Mouse (Mus musculus): ENCODE measurements around the gene Tenm4. TPM values are rescaled to one million over a fixed set of nuclear protein-coding genes. Genes with fewer than 3 reads are reported as not detected.

Tenm4 gene
- polyA plus RNA-seq, 1 experiment from 2014 or later: 14.3 TPM

DNA sequence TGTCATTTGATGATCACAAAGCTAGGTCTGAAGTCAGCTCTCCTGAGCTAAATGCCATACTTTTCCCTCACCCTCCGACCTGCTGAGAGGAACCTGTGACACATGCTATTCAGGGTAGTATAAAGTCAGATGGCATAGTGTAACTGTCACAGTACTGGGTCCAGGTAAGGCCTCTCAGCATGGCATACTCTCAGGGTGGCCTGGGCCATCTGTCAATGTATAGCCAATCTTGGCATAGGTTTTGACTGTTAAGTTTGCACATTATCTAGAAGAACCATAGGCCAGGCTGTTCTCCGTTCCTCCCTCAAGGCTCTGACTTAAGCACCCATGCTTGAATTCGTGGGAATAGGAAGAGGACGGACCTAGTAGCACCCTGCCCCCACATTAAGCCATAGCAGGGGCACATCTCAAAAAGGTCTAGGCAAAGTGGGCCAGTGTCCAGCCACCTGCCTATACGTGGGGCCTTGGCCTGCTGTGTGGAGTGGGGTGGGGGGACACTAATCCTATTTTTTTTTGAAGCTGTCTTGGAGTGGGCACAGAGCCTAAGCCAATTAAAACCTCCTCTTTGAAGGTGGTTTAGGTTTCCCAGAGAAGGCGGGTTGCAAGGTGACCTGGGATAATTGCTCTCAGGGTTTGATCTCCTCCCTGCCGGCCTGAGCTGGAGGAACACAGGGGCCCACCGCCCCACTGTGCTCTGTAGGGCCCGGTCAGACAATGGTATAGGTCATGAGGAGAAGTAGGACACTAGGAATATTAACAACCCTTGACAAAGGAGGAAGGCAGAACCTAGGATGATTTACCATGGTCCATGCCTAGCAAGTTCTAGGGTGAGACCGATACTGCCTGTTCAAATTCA lies 359.8 kb downstream of the Tenm4 start:
- Histone ChIP-seq H3K36me3 (ENCODE audit: control insufficient read depth, insufficient read depth, low read length) (no peaks in the 10 kb centered on the region), H3K27ac (ENCODE audit: low read length) (no peak overlapping the region), H3K9me3 (ENCODE audit: control insufficient read depth, low read length) (no peaks in the 10 kb centered on the region), H3K4me3 (ENCODE audit: low read length) (no peak overlapping the region), H3K9ac (ENCODE audit: low read depth, low read length) (no peak overlapping the region), H3K4me1 (ENCODE audit: control insufficient read depth, insufficient read depth, low read length) (peaks cover 2% of the 10 kb centered on the region; the same call in 1 of the 2 replicates), H3K4me2 (ENCODE audit: low read depth, low read length) (no peak overlapping the region), H3K27me3 (replicated peaks; ENCODE audit: control insufficient read depth, insufficient read depth, low read length) (no peaks in the 10 kb centered on the region)
- WGBS: 78% methylated on average over 10 of the region's 10 CpGs
- ATAC-seq: no peak

DNA sequence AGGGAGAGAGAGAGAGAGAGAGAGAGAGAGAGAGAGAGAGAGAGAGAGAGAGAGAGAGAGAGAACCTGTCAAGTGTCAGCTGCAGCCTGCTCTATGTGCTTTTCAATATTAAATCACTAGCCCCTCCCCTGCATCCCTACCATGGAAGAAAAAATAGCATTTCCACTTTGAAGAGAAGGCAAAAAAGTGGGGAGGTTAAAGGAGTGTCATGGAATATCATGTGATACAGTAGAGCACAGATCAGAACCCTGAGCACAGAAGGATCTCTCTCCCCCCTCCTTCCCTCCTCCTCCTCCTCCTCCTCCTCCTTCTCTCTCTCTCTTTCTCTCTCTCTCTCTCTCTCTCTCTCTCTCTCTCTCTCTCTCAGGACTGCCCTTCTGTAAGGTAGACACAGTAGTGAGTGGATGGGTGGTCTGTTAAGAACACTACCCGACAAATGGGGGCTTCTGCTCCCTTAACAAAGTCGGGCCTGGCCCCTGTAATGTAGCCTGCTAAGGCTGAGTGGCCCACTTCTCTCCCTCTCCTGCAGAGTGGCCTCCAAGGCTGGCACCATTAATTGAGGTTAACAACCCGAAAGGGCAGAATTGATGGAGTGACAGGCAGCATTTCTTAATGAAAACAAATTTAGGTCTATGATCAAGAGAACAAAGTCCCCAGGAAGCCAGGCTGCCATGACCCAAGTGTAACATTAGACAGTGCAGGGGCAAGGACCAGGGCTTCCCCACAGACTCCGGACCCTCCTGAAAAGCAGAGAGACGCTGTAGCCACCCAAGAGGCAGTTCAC lies 361.1 kb downstream of the Tenm4 start:
- no peak overlapping the region for H3K4me2 ChIP-seq (ENCODE audit: low read depth, low read length)
- H3K9ac ChIP-seq (ENCODE audit: low read depth, low read length): no peak overlapping the region
- H3K9me3 ChIP-seq (ENCODE audit: control insufficient read depth, low read length): no peaks in the 10 kb centered on the region
- no peak overlapping the region for H3K4me3 ChIP-seq (ENCODE audit: low read length)
- no peak overlapping the region for H3K27ac ChIP-seq (ENCODE audit: low read length)
- no peaks in the 10 kb centered on the region for H3K27me3 ChIP-seq (replicated peaks; ENCODE audit: control insufficient read depth, insufficient read depth, low read length)
- WGBS: 49% methylated on average over 5 of the region's 5 CpGs
- ATAC-seq: no peak
- H3K4me1 ChIP-seq (ENCODE audit: control insufficient read depth, insufficient read depth, low read length): peaks cover 2% of the 10 kb centered on the region; the same call in 1 of the 2 replicates
- no peaks in the 10 kb centered on the region for H3K36me3 ChIP-seq (ENCODE audit: control insufficient read depth, insufficient read depth, low read length)

DNA sequence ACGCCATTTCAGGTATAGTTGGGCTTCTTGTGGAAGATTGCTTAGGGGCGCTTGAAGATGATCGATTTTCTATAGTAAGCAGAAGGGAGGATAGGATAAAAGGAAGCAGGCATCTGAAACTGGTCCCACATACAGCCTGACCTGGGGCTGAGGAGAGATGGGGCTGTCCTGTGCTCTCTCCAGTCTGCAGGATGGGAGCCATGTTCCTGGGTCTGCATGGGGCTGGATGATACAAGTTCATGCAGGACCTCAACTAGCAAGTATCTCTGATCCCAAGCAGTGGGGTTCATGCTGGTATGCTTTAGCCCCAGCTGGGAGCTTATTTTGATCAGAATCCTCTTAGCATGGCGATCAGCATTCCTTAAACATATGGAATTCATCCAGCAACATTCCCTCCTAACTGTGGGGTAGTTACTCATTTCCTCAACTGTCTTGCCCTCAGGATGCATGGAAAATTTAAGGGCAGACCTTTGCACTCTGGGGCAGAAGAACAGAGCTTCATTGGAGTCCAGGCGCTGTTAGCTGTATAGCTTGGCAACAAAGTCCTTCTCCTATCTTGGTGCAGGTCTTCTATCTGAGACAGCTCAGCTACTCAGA lies 361.9 kb downstream of the Tenm4 start:
- 77% methylated on average over 5 of the region's 5 CpGs for WGBS

DNA sequence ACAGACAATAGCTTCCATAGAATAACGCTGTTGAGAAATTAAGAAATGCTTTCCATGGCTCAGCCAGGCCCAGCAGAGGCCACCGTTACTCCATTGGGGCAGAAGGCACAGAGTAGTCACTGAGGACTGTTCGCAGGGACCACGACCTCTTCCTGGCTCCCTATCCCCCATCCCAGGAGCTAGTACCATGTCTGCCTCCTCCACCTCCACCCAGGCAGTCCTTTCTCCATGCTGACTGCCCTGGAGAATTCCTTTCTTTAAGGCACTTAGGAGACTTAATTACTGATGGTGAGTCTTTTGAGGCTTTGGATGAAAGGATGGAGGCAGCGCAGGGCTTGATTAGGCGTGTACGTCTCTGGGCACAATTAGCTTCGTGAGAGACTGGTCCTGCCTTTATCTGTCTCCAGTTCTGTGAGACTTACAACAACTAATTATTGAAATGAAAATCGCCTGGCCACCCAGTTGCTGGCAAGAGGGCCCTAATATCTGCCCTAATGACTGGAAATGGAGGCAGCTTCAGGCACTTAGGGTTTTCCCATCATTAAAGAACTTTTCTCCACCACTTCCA lies 365.4 kb downstream of the Tenm4 start:
- Histone ChIP-seq H3K4me3 (ENCODE audit: low read length) (no peak overlapping the region), H3K4me1 (ENCODE audit: control insufficient read depth, insufficient read depth, low read length) (peaks cover 13% of the 10 kb centered on the region; the same call in 1 of the 2 replicates), H3K9ac (ENCODE audit: low read depth, low read length) (no peak overlapping the region), H3K27me3 (replicated peaks; ENCODE audit: control insufficient read depth, insufficient read depth, low read length) (no peaks in the 10 kb centered on the region), H3K9me3 (ENCODE audit: control insufficient read depth, low read length) (no peaks in the 10 kb centered on the region), H3K4me2 (ENCODE audit: low read depth, low read length) (no peak overlapping the region), H3K36me3 (ENCODE audit: control insufficient read depth, insufficient read depth, low read length) (no peaks in the 10 kb centered on the region), H3K27ac (ENCODE audit: low read length) (0 out of 2 replicates have a peak overlapping the region, but pooled peaks have one; percentile 31)
- ATAC-seq: no peak
- WGBS: 77% methylated on average over 9 of the region's 9 CpGs

More for the DNA sequence above, 361.9 kb downstream of the Tenm4 start:
- ATAC-seq: no peak
- no peak overlapping the region for H3K27ac ChIP-seq (ENCODE audit: low read length)
- no peak overlapping the region for H3K4me3 ChIP-seq (ENCODE audit: low read length)
- H3K9ac ChIP-seq (ENCODE audit: low read depth, low read length): no peak overlapping the region
- no peak overlapping the region for H3K4me2 ChIP-seq (ENCODE audit: low read depth, low read length)
- peaks cover 2% of the 10 kb centered on the region; the same call in 1 of the 2 replicates for H3K4me1 ChIP-seq (ENCODE audit: control insufficient read depth, insufficient read depth, low read length)
- no peaks in the 10 kb centered on the region for H3K36me3 ChIP-seq (ENCODE audit: control insufficient read depth, insufficient read depth, low read length)
- no peaks in the 10 kb centered on the region for H3K27me3 ChIP-seq (replicated peaks; ENCODE audit: control insufficient read depth, insufficient read depth, low read length)
- H3K9me3 ChIP-seq (ENCODE audit: control insufficient read depth, low read length): no peaks in the 10 kb centered on the region

DNA sequence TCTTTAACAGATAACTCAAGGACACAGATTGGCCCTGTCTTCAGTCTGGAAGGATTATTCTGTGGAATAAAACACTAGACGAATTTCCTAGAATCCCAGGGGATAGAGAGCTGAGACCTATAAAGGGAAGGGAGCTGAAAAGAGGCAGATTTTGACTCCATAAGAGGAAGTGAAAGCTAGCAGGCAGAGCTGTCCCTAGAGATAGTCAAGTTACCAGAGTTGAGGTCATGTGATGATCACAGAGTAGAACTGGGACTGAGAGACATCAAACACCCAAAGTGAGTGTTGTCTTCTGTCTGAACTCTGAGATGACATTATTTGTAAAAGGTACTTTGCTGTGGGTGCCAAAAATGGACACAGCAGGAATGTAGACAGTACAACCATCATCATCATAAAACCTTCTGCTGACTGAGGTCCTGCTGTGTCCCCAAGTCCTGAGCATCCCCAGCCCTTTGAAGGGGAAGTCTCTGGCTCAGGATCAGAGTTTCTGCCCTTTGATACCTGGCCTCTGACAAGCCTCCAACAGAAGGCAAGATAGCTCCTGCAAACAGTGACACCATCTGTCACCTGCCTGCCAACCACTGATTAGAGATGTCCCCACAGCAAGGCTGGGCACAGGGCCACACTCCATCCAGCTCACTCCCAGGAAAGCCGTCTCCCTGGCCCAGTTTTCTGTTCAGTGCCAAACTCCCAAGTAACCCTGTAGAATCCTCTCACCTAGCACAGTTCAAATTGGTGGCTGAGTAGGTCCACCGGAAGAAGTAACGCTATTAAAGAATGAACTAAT lies 368.4 kb downstream of the Tenm4 start:
- Histone ChIP-seq H3K36me3 (ENCODE audit: control insufficient read depth, insufficient read depth, low read length) (no peaks in the 10 kb centered on the region), H3K9me3 (ENCODE audit: control insufficient read depth, low read length) (no peaks in the 10 kb centered on the region), H3K4me1 (ENCODE audit: control insufficient read depth, insufficient read depth, low read length) (peaks cover 13% of the 10 kb centered on the region; the same call in 1 of the 2 replicates), H3K9ac (ENCODE audit: low read depth, low read length) (no peak overlapping the region), H3K4me2 (ENCODE audit: low read depth, low read length) (no peak overlapping the region), H3K4me3 (ENCODE audit: low read length) (no peak overlapping the region), H3K27ac (ENCODE audit: low read length) (no peak overlapping the region), H3K27me3 (replicated peaks; ENCODE audit: control insufficient read depth, insufficient read depth, low read length) (no peaks in the 10 kb centered on the region)
- WGBS: 77% methylated on average over 4 of the region's 4 CpGs
- no peak for ATAC-seq

DNA sequence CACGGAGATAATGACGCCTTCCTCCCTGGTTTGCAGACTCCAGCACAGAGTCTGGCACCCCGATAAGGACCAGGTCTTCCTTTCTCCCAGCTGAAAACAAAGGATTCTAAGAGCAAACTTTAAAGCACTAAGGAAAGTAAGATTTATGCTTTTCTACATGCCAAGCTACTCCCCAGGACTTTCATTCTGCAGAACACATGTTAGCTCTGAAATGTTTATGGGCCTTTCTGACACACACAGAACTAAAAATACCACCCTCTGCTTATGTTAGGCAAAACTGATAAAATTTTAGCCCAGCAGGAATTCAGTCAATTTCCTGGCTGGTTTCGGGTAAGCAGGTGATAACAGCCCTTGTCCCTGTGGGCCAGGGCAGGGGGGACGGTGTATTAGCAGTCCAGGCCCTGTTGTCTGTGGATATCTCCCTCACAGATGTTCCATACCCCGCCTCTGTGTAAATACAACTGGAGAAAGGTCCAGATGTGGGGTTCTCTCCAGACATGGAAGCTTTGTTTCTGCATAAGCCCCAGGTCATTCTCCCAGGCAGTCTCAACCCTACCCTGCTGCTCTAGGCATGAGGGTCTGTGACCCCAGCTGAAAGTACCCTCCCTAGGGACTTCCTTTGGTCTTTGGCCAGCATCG lies 369.5 kb downstream of the Tenm4 start:
- Histone ChIP-seq H3K4me2 (ENCODE audit: low read depth, low read length) (no peak overlapping the region), H3K9ac (ENCODE audit: low read depth, low read length) (no peak overlapping the region), H3K36me3 (ENCODE audit: control insufficient read depth, insufficient read depth, low read length) (no peaks in the 10 kb centered on the region), H3K27ac (ENCODE audit: low read length) (peak overlapping the region; percentile 33; the same call in 1 of the 2 replicates), H3K4me3 (ENCODE audit: low read length) (no peak overlapping the region), H3K4me1 (ENCODE audit: control insufficient read depth, insufficient read depth, low read length) (peaks cover 12% of the 10 kb centered on the region; the same call in 1 of the 2 replicates), H3K9me3 (ENCODE audit: control insufficient read depth, low read length) (no peaks in the 10 kb centered on the region), H3K27me3 (replicated peaks; ENCODE audit: control insufficient read depth, insufficient read depth, low read length) (no peaks in the 10 kb centered on the region)
- WGBS: 42% methylated on average over 7 of the region's 7 CpGs
- no peak for ATAC-seq

DNA sequence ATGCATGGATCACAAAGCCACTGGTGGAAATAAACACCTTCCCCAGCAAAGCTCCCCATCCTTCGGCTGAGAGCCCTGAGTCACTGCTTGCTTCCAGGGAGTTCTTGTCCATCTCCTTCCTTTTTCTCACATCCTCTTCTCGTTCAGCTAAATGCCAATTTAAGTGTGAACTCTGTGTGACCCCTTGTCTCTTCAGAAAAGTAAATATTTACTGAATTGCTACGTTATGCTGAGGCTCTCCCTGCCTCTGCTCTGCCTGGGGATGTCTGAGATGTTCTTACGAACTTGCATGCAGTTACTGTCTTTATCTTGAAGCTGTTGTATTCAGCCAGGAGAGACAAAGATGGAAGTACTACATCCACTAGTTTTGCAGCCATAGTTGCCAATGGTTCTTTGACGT lies 374.9 kb downstream of the Tenm4 start:
- Histone ChIP-seq H3K27me3 (replicated peaks; ENCODE audit: control insufficient read depth, insufficient read depth, low read length) (no peaks in the 10 kb centered on the region), H3K9me3 (ENCODE audit: control insufficient read depth, low read length) (no peaks in the 10 kb centered on the region), H3K9ac (ENCODE audit: low read depth, low read length) (no peak overlapping the region), H3K36me3 (ENCODE audit: control insufficient read depth, insufficient read depth, low read length) (no peaks in the 10 kb centered on the region), H3K4me3 (ENCODE audit: low read length) (no peak overlapping the region), H3K4me2 (ENCODE audit: low read depth, low read length) (no peak overlapping the region), H3K4me1 (ENCODE audit: control insufficient read depth, insufficient read depth, low read length) (peaks cover 4% of the 10 kb centered on the region; the same call in 1 of the 2 replicates), H3K27ac (ENCODE audit: low read length) (no peak overlapping the region)
- peak; percentile 71 for ATAC-seq
- 16% methylated on average over 5 of the region's 5 CpGs for WGBS

DNA sequence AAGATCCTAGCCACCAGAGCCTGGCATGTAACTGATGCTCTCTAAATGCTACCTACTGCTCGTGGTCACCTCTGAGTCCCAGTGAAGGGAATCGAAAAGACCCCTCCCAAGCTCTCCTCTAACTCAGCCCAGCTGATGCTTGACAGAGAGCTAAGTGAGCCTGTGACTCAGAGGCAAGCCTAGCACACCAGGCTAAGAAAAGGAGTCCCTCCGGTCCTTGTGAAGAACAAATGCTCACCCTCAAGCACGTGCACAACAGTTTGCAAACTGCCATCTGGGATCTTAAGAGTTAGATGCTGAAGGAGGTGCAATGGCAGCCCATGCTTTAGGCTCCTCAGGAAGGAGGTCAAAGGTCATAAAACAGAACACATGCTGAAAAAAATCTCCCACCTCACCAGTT lies 380.8 kb downstream of the Tenm4 start:
- ATAC-seq: no peak
- no peaks in the 10 kb centered on the region for H3K36me3 ChIP-seq (ENCODE audit: control insufficient read depth, insufficient read depth, low read length)
- H3K4me1 ChIP-seq (ENCODE audit: control insufficient read depth, insufficient read depth, low read length): no peaks in the 10 kb centered on the region; the same call in 1 of the 2 replicates
- H3K9ac ChIP-seq (ENCODE audit: low read depth, low read length): no peak overlapping the region
- H3K27ac ChIP-seq (ENCODE audit: low read length): no peak overlapping the region
- H3K9me3 ChIP-seq (ENCODE audit: control insufficient read depth, low read length): no peaks in the 10 kb centered on the region
- no peaks in the 10 kb centered on the region for H3K27me3 ChIP-seq (replicated peaks; ENCODE audit: control insufficient read depth, insufficient read depth, low read length)
- no peak overlapping the region for H3K4me2 ChIP-seq (ENCODE audit: low read depth, low read length)
- WGBS: 71% methylated on average over 4 of the region's 4 CpGs
- H3K4me3 ChIP-seq (ENCODE audit: low read length): no peak overlapping the region

Data from intestine, embryonic 16.5 days (tissue).